Mouse (Mus musculus) small intestine, adult 2 months (tissue): ENCODE measurements around the gene Mpped2. TPM values are rescaled to one million over a fixed set of nuclear protein-coding genes. Genes with fewer than 3 reads are reported as not detected.

ENCODE experiments used
- H3K27ac ChIP-seq: fragments of 200-500 bp; 2 replicates; pipeline ENCODE4 v1.5.1; 2012; ENCODE audit warnings: low read depth, low read length, control low read depth, inconsistent platforms; ENCODE audit not compliant: insufficient read depth
- H3K27me3 ChIP-seq: fragments of 200-500 bp; 2 replicates; pipeline ENCODE4 v1.6.1; 2012; ENCODE audit warnings: mild to moderate bottlenecking, moderate library complexity, low read length, inconsistent platforms; ENCODE audit not compliant: control insufficient read depth, insufficient read depth
- H3K36me3 ChIP-seq: fragments of 200-500 bp; 2 replicates; pipeline ENCODE4 v1.6.1; 2012; ENCODE audit warnings: mild to moderate bottlenecking, low read length, control low read depth, inconsistent platforms; ENCODE audit not compliant: control insufficient read depth, insufficient read depth
- H3K4me1 ChIP-seq: fragments of 200-500 bp; 2 replicates; pipeline ENCODE4 v1.6.1; 2012; ENCODE audit warnings: low read length, inconsistent platforms, mixed read lengths; ENCODE audit not compliant: control insufficient read depth, insufficient read depth, insufficient read length
- H3K4me3 ChIP-seq: fragments of 200-500 bp; 2 replicates; pipeline ENCODE4 v1.5.1; 2012; ENCODE audit warnings: low read depth, mild to moderate bottlenecking, control low read depth, inconsistent platforms, low read length, moderate library complexity
- CTCF ChIP-seq: fragments of 200-500 bp; IDR thresholded peaks from 2 replicates; pipeline ENCODE4 v1.5.1; 2012; ENCODE audit warnings: low read depth, mild to moderate bottlenecking, control low read depth, inconsistent platforms, low read length, moderate library complexity, mixed read lengths; ENCODE audit not compliant: insufficient replicate concordance, insufficient read length; ENCODE audit errors: extremely low read depth
- POLR2A ChIP-seq: fragments of 200-500 bp; IDR thresholded peaks from 2 replicates; pipeline ENCODE4 v1.6.1; 2012; ENCODE audit warnings: low read depth, mild to moderate bottlenecking, control low read depth, inconsistent platforms, low read length, moderate library complexity
- WGBS: fragments of 180-500 bp; shearing (Covaris S2); methylation state at CpG from one replicate; pipeline ENCODE4 v1.1.7; 2018; 5-methylcytosine and 5-hydroxymethylcytosine counted together
- polyA plus RNA-seq: library from polyadenylated mRNA; depleted of rRNA; stranded (reverse); fragments of >200 nt; gene quantifications from 2 replicates; pipeline ENCODE4 v1.2.3, GENCODE M21; 2012

Gene Mpped2
- polyA plus RNA-seq, 1 experiment: 0.39 TPM

DNA sequence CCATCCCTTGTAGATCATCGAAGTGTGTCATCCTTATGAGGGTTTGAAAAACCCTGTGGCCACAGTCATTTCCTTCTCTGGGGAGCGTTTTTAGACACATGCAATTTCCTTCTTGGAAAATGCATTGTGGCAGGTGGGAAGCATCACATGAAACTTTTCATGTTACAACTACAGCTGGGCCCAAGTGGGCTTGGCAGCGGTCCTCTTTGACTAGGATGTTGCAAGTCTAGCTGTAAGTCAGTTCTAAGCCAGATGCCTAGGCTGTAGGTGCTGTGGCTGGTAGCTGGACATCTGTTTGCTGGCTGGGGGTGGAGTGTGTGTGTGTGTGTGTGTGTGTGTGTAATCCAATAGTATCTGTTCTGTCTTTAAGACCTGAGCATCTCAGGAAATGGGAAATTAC is 26.4 kb downstream of the Mpped2 start:
- Histone ChIP-seq H3K27ac (no peak overlapping the region), H3K4me3 (no peak overlapping the region), H3K27me3 (no peaks in the 10 kb centered on the region), H3K4me1 (no peaks in the 10 kb centered on the region), H3K36me3 (no peaks in the 10 kb centered on the region)
- TF ChIP-seq POLR2A: no peak
- no peak for TF ChIP-seq CTCF
- WGBS: 75% methylated on average over 3 of the region's 3 CpGs

- H3K36me3 ChIP-seq: no peaks in the 10 kb centered on the region
- H3K27ac ChIP-seq: no peak overlapping the region
- 68% methylated on average over 5 of the region's 5 CpGs for WGBS
- no peaks in the 10 kb centered on the region for H3K4me1 ChIP-seq
- no peak overlapping the region for H3K4me3 ChIP-seq
- TF ChIP-seq POLR2A: no peak
- TF ChIP-seq CTCF: no peak
- H3K27me3 ChIP-seq: no peaks in the 10 kb centered on the region
These were observed 27.6 kb downstream of the Mpped2 start for GRCm38 (mm10) chr2:106720644-106721043.

GRCm38 (mm10) chr2:106722020-106722419 is 29.0 kb downstream of the Mpped2 start:
- 87% methylated on average over 4 of the region's 4 CpGs for WGBS
- no peak for TF ChIP-seq POLR2A
- no peak for TF ChIP-seq CTCF
- H3K36me3 ChIP-seq: no peaks in the 10 kb centered on the region

GRCm38 (mm10) chr2:106729951-106730564 is 37.0 kb downstream of the Mpped2 start:
- WGBS: 34% methylated on average over 6 of the region's 6 CpGs
- no peak overlapping the region for H3K27ac ChIP-seq
- H3K4me1 ChIP-seq: no peaks in the 10 kb centered on the region

More at GRCm38 (mm10) chr2:106722020-106722419, 29.0 kb downstream of the Mpped2 start:
- Histone ChIP-seq H3K27ac (no peak overlapping the region), H3K27me3 (no peaks in the 10 kb centered on the region), H3K4me1 (no peaks in the 10 kb centered on the region), H3K4me3 (no peak overlapping the region)

DNA sequence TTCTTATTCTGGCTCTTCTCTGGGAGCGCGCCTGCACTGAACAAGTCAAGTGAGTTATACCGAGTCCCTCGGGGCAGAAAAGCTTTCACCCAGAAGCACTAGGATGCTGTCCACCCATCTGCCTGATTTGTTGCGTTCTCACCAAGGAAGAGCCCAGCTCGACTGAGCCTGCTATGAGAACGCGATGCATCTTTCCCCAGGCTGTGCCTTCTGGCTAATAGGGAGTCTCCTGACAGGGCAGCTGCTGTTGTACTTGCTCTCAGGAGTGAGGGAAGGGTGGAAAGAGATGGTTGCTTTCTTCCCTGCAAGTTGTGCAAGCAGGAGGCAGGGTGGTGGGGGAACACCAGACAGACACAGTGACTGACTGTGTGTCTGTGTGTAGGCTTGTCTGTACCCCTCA is 37.5 kb downstream of the Mpped2 start:
- no peak overlapping the region for H3K4me3 ChIP-seq
- TF ChIP-seq CTCF: no peak
- no peak for TF ChIP-seq POLR2A
- no peaks in the 10 kb centered on the region for H3K27me3 ChIP-seq
- H3K27ac ChIP-seq: no peak overlapping the region
- 78% methylated on average over 8 of the region's 8 CpGs for WGBS
- no peaks in the 10 kb centered on the region for H3K4me1 ChIP-seq
- no peaks in the 10 kb centered on the region for H3K36me3 ChIP-seq

More at GRCm38 (mm10) chr2:106729951-106730564, 37.0 kb downstream of the Mpped2 start:
- Histone ChIP-seq H3K27me3 (no peaks in the 10 kb centered on the region), H3K36me3 (no peaks in the 10 kb centered on the region), H3K4me3 (no peak overlapping the region)
- no peak for TF ChIP-seq CTCF
- no peak for TF ChIP-seq POLR2A

- TF ChIP-seq POLR2A (no peak), CTCF (no peak)
- Histone ChIP-seq H3K4me3 (no peak overlapping the region), H3K4me1 (no peaks in the 10 kb centered on the region), H3K27ac (no peak overlapping the region), H3K36me3 (no peaks in the 10 kb centered on the region), H3K27me3 (no peaks in the 10 kb centered on the region)
- 70% methylated on average over 4 of the region's 4 CpGs for WGBS
These were observed 38.4 kb downstream of the Mpped2 start for GRCm38 (mm10) chr2:106731478-106731877.

DNA sequence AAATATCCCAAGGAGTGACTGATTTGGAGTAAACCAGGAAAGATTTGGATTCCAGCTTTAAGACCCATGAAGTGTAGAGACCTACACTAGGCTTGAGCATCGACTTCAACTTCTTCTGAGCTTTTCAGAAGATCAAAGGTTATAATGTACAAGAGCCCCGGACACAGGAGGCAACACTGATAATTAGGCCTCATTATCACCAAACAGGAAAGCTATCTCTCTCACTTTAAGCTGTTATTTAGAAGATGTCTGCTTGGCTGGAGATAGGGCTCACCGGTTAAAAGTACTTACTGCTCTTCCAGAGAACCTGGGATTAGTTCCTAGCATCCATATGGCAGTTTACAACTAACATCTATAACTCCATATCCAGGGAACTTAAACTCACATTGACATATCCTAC is 39.1 kb downstream of the Mpped2 start:
- TF ChIP-seq POLR2A (no peak), CTCF (no peak)
- WGBS: 41% methylated on average over 3 of the region's 3 CpGs
- no peaks in the 10 kb centered on the region for H3K27me3 ChIP-seq
- H3K4me3 ChIP-seq: no peak overlapping the region
- H3K4me1 ChIP-seq: no peaks in the 10 kb centered on the region
- H3K36me3 ChIP-seq: no peaks in the 10 kb centered on the region
- H3K27ac ChIP-seq: no peak overlapping the region

DNA sequence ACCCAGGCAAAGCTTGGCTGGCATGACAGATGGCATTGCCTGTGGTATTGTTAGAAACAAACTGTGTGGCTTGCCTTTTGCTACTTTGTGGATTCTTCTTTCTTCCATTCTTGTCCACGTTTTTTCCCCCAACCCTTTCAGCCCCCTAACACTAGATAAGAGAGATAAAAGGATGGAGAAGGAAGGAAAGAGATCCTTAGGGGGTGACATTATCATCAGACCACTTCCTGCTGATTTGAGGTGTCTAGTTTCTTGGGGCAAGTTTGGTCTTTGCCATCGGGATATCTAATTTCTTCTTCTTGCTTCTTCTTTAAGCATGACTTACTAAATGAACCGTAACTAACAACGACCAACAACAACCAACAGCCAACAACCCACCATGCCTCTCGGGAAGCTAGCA is 40.3 kb downstream of the Mpped2 start:
- H3K27ac ChIP-seq: no peak overlapping the region
- no peak for TF ChIP-seq POLR2A
- no peak for TF ChIP-seq CTCF
- H3K27me3 ChIP-seq: no peaks in the 10 kb centered on the region
- no peaks in the 10 kb centered on the region for H3K4me1 ChIP-seq
- WGBS: 73% methylated on average over 5 of the region's 5 CpGs
- no peaks in the 10 kb centered on the region for H3K36me3 ChIP-seq
- no peak overlapping the region for H3K4me3 ChIP-seq
